Mouse (Mus musculus) kidney, adult 2 months (tissue): ENCODE data around the gene Gm9918. TPM values are rescaled to one million over a fixed set of nuclear protein-coding genes. Genes with fewer than 3 reads are reported as not detected.

Source experiments
- DNase-seq: peaks from one replicate; pipeline ENCODE4 v3.0.0; 2021
- H3K27ac ChIP-seq: fragments of 200-500 bp; 2 replicates; pipeline ENCODE4 v1.5.1; 2012; ENCODE audit warnings: low read depth, low read length, control low read depth, inconsistent platforms; ENCODE audit not compliant: insufficient read depth
- H3K27me3 ChIP-seq: fragments of 200-500 bp; replicated peaks from 2 replicates; pipeline ENCODE4 v1.6.1; 2012; ENCODE audit warnings: mild to moderate bottlenecking, moderate library complexity, low read length, inconsistent platforms; ENCODE audit not compliant: control insufficient read depth, insufficient read depth
- H3K36me3 ChIP-seq: fragments of 200-500 bp; 2 replicates; pipeline ENCODE4 v1.6.1; 2012; ENCODE audit warnings: mild to moderate bottlenecking, moderate library complexity, low read length, inconsistent platforms; ENCODE audit not compliant: control insufficient read depth, insufficient read depth
- H3K4me1 ChIP-seq: fragments of 200-500 bp; 2 replicates; pipeline ENCODE4 v1.6.1; 2011; ENCODE audit warnings: low read length; ENCODE audit not compliant: control insufficient read depth, insufficient read depth
- H3K4me3 ChIP-seq: fragments of 200-500 bp; 2 replicates; pipeline ENCODE4 v1.5.1; 2011; ENCODE audit warnings: mild to moderate bottlenecking, low read depth, low read length, control low read depth; ENCODE audit not compliant: insufficient read depth
- CTCF ChIP-seq: fragments of 200-500 bp; conservative IDR thresholded peaks from 2 replicates; pipeline ENCODE4 v1.5.1; 2011; ENCODE audit warnings: low read depth, mild to moderate bottlenecking, control low read depth, low read length, moderate library complexity, mixed read lengths; ENCODE audit not compliant: insufficient read depth, insufficient read length
- POLR2A ChIP-seq: fragments of 200-500 bp; IDR thresholded peaks from one replicate; pipeline ENCODE4 v1.6.1; 2011; ENCODE audit warnings: low read depth, low read length, control low read depth
- WGBS: fragments of 180-500 bp; shearing (Covaris S2); methylation state at CpG from one replicate; pipeline ENCODE4 v1.1.7; 2018; 5-methylcytosine and 5-hydroxymethylcytosine counted together
- polyA plus RNA-seq: library from polyadenylated mRNA; depleted of rRNA; stranded (reverse); fragments of >200 nt; gene quantifications from 2 replicates; pipeline ENCODE4 v1.2.3, GENCODE M21; 2012

Gene Gm9918
- polyA plus RNA-seq, 1 experiment: 0.41 TPM

- no peak for TF ChIP-seq CTCF
- no peak for TF ChIP-seq POLR2A
- Histone ChIP-seq H3K36me3 (no peaks in the 10 kb centered on the region), H3K27me3 (no peaks in the 10 kb centered on the region), H3K27ac (no peak within 1 kb of the TSS), H3K4me1 (no peaks in the 10 kb centered on the region), H3K4me3 (no peak within 1 kb of the TSS)
- no peak for DNase-seq
- 39% methylated on average over 6 of the region's 6 CpGs for WGBS
These were observed 38.6 kb upstream of the Gm9918 start, which contains the start of gene Itgb7 for GRCm38 (mm10) chr15:102231748-102232147. TSS of gene Itgb7 (minus strand) at chr15:102231944.

- H3K27ac ChIP-seq: no peak overlapping the region
- no peaks in the 10 kb centered on the region for H3K4me1 ChIP-seq
- H3K4me3 ChIP-seq: no peak overlapping the region
- no peaks in the 10 kb centered on the region for H3K36me3 ChIP-seq
- no peak for DNase-seq
- H3K27me3 ChIP-seq: no peaks in the 10 kb centered on the region
- no peak for TF ChIP-seq CTCF
- TF ChIP-seq POLR2A: no peak
- 87% methylated on average over 7 of the region's 7 CpGs for WGBS
These were observed 37.6 kb upstream of the Gm9918 start for GRCm38 (mm10) chr15:102232764-102233163.

DNA sequence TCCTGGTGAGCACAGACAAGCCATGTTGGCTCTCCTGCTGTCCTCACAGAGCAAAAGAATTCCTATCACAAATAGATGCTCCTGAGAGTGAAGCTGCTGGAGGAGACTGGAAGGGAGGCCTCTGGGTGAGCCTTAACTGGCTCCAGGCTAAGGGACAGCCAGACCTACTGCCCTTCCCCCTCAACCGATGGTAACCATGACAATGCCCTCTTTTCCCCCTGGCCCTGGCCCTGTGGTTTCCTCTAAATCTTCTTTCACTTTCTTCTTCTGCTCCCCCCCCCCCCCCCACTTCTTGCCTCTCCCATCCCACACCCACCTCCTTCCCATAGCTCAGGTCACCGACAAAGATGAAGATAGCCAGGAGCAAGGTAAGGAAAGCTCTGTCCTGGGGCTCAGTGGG, 36.5 kb upstream of the Gm9918 start:
- no peak overlapping the region for H3K4me3 ChIP-seq
- TF ChIP-seq POLR2A: no peak
- no peak for TF ChIP-seq CTCF
- H3K27me3 ChIP-seq: no peaks in the 10 kb centered on the region
- H3K27ac ChIP-seq: no peak overlapping the region
- DNase-seq: peak; percentile 45
- 34% methylated on average over 2 of the region's 2 CpGs for WGBS
- H3K36me3 ChIP-seq: no peaks in the 10 kb centered on the region
- no peaks in the 10 kb centered on the region for H3K4me1 ChIP-seq

DNA sequence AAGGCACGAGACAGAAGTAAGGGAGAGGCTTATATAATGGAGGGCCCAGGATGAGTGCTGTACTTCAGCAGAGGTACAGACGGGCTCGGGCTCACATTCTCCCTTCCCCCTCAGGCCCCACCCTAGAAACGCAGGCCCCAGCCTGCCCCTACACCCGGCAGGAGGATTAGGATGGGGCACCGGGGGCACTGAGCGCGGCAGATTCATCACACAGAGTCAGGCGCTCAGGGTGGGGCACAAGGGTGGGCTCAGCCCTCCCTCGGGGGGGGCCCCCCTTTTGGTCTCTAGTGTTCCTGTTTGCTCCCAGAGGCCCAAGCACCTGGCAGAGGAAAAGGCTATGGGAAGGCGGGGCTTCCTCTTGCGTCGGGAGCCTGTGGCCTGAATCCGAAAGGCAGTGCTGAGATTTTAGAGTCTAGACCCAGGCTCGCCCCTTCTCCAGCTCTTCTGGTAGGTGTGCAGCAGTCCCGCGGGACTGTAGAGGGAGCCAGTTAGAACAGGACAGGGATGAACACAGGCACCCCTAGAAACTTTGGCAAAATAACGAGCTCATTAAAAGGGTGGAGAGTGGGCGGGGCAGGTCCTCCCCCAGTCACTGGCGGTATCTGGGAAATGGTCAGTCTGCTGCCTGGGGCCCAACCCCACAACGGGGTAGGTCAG, 34.9 kb upstream of the Gm9918 start:
- no peak overlapping the region for H3K4me3 ChIP-seq
- no peaks in the 10 kb centered on the region for H3K36me3 ChIP-seq
- H3K4me1 ChIP-seq: no peaks in the 10 kb centered on the region
- 31% methylated on average over 21 of the region's 21 CpGs for WGBS
- no peak overlapping the region for H3K27ac ChIP-seq
- TF ChIP-seq CTCF: no peak
- no peak for TF ChIP-seq POLR2A
- DNase-seq: peak; percentile 66
- no peaks in the 10 kb centered on the region for H3K27me3 ChIP-seq

GRCm38 (mm10) chr15:102238543-102239259, 31.7 kb upstream of the Gm9918 start:
- whole genome bisulfite sequencing: 88% methylated on average over 14 of the region's 14 CpGs
- no peak overlapping the region for H3K27ac ChIP-seq
- H3K4me3 ChIP-seq: no peak overlapping the region
- no peak for DNase-seq
- TF ChIP-seq POLR2A: no peak
- no peaks in the 10 kb centered on the region for H3K27me3 ChIP-seq
- H3K4me1 ChIP-seq: peaks cover 3% of the 10 kb centered on the region; the same call in 1 of the 2 replicates
- no peaks in the 10 kb centered on the region for H3K36me3 ChIP-seq

GRCm38 (mm10) chr15:102239260-102239590, 31.1 kb upstream of the Gm9918 start:
- H3K4me1 ChIP-seq: peaks cover 7% of the 10 kb centered on the region; the same call in 1 of the 2 replicates
- TF ChIP-seq CTCF (peak; percentile 82), POLR2A (no peak)
- H3K36me3 ChIP-seq: no peaks in the 10 kb centered on the region
- DNase-seq: peak; percentile 85
- H3K4me3 ChIP-seq: no peak overlapping the region
- H3K27ac ChIP-seq: no peak overlapping the region
- WGBS: 17% methylated on average over 9 of the region's 9 CpGs
- H3K27me3 ChIP-seq: no peaks in the 10 kb centered on the region

DNA sequence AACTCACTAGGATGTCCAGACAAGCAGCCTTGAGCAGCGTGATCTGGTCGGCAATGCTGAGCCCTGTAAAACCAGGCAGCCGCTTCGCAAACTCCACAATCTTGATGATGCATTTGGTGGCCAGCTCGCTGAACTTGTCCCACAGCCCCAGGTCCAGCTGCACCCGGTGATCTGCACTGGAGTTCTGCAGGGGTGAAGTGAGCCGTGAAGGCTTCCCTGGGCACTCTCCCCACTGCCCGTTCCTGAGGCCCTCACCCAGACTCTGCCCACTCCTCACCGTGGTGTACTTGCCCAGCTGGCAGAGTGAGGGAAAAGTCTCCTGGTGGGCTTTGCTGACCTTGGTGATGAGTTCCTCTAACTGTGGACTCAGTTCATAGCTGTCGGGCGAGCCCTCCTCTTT, 30.5 kb upstream of the Gm9918 start:
- no peak for DNase-seq
- Histone ChIP-seq H3K36me3 (no peaks in the 10 kb centered on the region), H3K27ac (peak overlapping the region; percentile 41; the same call in 1 of the 2 replicates), H3K4me1 (peaks cover 7% of the 10 kb centered on the region; the same call in 1 of the 2 replicates), H3K27me3 (no peaks in the 10 kb centered on the region), H3K4me3 (no peak overlapping the region)
- WGBS: 56% methylated on average over 11 of the region's 11 CpGs
- TF ChIP-seq POLR2A (no peak), CTCF (no peak)
